Mouse (Mus musculus) C2C12 (cell line): Measurements from ENCODE around the gene Hnrnpk.

ENCODE experiments used
- MAX ChIP-seq: IDR thresholded peaks from one replicate; pipeline ENCODE4 v1.6.1; 2011; ENCODE audit warnings: mild to moderate bottlenecking, control low read depth
- MYOD1 ChIP-seq: IDR thresholded peaks from one replicate; pipeline ENCODE4 v1.6.1; 2011; ENCODE audit warnings: low read depth; ENCODE audit not compliant: control insufficient read depth, insufficient read length

DNA sequence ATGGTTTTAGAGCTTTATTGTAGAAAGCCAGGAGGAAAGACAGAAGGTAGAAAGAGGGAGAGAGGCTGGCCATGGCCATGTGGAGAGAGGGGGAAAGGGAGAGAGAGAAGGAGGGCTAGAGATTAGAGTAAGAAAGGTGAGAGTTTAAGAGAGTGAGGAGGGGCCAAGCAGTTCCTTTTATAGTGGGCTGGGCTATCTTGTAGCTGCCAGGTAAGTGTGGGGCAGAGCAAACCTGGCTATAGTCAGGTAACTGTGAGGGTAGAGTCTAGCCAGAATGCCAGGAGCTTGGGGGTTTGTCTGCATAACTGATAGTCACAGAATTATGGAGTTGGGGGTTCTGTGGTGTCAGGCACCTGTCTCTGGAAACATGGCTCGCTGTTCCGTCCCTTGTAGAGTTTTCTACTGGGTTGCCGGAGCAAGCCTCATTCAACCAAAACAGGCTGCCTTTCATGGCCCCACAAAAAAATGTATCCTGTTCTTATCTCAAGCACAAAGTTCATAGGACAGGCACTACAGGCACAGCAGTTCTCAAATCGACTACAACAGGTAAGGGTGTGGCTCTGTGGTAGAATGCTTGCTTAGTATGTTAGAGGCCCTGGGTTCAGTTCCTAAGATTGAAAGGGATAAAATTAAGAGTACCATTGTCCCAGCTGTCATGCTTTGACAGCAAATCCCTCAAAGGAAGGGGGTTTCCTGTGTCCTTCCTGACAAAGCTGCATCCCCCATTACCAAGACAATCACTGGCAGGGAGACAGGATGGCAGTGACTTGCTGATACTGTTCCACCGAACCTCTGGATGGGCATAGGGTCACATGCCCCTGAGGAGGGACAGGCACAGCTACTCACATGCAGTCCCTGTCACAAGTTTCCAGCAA, 30.6 kb downstream of the Hnrnpk start:
- TF ChIP-seq MYOD1 (no peak), MAX (no peak)
